Mouse (Mus musculus): ENCODE measurements around the gene Serpinb13.
"Not testable (repeated sequence)": the region's sequence is repeated elsewhere in the genome, so short reads cannot be mapped to it uniquely, and the experiment has no call there.

The Serpinb13 gene

DNA sequence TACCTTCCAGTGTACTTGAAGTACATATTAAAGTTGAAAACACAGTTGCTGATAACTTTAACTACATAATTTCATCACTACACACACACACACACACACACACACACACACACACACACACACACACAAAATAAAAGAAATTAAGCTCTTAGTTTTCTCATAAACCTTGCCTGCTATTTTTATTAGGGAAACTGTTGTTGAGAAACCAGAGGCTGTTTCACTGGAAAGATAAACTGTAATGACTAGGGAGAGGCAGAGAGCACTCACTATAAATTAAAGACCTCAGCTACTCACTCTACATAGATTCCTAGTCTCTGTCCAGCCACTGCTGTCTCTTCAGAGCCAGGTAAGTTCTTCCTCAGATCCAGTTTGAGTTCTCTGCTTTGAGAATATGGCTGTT is at the start of gene Serpinb13:
Serpinb13 (plus strand) TSS at position 301 of the 400 bp plus-strand sequence.
- DNase-seq = no peak

- no peak for DNase-seq
These were observed 48.8 kb upstream of the Serpinb13 start for GRCm38 (mm10) chr1:106931954-106932353.

GRCm38 (mm10) chr1:106933658-106934057 is 47.1 kb upstream of the Serpinb13 start:
- DNase-seq = no peak

GRCm38 (mm10) chr1:106934265-106934664 is 46.5 kb upstream of the Serpinb13 start, which contains the start of gene Serpinb12:
Gene Serpinb12, plus strand, starts transcription at chr1:106934449.
- no peak for DNase-seq

DNA sequence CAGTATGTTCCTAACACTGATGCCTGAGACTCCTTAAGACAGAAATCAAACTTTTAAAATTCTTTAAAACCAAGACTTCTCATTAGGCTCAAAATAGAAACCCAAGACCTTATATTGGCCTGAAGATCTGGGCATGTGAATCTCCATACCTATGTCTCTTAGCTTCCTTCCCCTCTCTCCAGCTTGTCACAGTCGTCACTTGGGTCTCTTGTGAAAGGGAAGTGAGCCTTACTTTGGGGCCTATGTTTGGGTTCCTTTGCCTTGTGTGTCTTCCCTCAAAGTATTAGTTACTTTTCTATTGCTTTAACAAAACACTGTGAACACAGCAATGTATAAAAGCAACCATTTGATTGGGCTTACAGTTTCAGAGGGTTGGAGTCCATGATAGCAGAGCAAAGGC is 33.6 kb upstream of the Serpinb13 start:
- no peak for DNase-seq

GRCm38 (mm10) chr1:106959981-106960380 is 20.8 kb upstream of the Serpinb13 start:
- DNase-seq = no peak

DNA sequence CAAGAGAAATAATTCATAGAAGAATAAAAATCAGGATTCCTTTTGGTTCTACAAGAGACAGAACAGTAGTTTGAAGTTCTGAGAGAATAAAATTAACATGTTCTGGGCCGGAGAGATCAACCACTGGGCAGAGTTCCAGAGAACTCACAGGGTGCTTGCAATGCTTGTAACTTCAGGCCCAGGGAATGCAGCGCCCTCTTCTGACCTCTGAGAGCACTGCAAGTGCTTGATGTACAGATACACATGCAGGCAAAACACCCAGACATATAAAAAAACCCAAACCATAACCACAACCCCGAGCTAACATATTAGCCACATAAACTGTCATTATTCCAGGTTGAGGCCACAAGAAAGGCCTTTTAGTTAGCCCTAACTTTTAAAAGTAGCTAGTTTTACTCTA is 19.8 kb upstream of the Serpinb13 start:
- no peak for DNase-seq

- no peak for DNase-seq
These were observed 2.3 kb downstream of the Serpinb13 start for GRCm38 (mm10) chr1:106983092-106983491.

DNA sequence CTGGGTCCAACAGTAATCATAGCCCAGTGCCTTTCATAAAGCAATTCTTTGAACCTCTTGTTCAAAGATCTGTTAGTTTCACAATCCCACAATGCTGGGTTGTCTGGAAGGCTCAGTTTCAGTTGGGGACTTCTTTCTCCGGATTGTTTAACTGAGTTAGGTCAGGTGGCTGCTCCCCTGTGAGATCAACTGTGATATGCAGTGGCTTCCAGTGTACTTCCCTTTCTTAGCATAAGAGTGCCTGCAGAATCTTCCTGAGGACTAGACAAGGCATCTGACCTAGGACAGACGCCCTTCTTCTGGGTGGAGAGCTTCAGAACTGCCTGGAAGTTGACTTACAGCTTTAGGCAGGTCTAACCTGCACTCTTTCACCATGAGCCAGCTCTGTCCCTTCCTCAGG is 3.1 kb downstream of the Serpinb13 start:
- no peak for DNase-seq

DNA sequence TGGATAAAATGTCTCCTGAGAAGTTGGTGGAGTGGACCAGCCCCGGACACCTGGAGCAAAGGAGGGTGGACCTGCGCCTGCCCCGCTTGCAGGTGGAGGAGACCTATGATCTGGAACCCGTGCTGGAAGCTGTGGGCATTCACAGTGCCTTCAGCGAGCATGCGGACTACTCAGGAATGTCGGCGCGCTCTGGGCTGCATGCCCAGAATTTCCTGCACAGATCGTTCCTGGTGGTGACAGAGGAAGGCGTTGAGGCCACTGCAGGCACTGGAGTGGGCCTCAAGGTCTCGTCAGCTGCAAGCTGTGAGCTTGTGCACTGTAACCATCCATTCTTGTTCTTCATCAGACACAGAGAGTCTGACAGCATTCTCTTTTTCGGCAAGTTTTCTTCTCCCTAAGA is 19.6 kb downstream of the Serpinb13 start:
- no peak for DNase-seq

DNA sequence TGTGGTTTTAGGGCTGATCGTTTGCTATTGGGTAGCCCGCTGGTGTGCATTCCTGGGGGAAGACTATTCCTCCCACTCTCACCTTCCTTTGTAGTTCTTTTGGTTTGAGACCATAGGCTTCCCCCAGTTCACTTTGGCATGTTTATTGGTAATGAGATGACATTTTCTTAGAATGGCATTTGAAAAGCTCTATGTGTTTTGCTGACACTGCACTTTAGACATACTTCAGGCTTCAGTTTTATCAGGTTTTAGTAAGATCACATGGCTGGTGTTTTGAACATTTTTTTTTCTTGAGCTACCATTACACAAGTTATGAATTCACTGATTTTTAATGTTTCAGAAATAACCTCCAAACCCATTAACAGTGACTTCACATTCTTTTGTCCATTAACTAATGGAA is 21.0 kb downstream of the Serpinb13 start:
- DNase-seq = no peak

- DNase-seq = no peak
These were observed 25.5 kb downstream of the Serpinb13 start for GRCm38 (mm10) chr1:107006316-107006715.

DNA sequence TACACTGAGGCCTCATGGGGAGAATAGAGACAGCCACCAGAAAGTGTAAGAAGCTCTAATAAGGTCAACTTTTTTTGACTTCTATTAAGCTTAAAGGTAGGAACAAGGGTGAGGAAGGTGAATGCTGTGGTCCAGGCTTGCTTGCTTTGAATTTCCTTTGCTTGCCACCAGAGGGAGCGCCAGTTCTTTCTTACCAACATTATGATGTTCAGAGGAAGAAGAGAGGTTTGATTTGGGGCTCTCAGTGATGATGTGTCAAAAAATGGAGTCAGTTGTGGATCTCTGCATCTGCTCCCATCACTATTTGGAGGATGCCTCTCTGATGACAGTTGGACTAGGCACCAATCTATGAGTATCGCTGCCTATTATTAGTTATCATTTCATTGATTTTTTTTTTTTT is 33.7 kb downstream of the Serpinb13 start:
- no peak for DNase-seq

- DNase-seq = no peak
These were observed 34.4 kb downstream of the Serpinb13 start for GRCm38 (mm10) chr1:107015210-107015609.

GRCm38 (mm10) chr1:107025886-107026285 is 45.1 kb downstream of the Serpinb13 start:
- DNase-seq = no peak

DNA sequence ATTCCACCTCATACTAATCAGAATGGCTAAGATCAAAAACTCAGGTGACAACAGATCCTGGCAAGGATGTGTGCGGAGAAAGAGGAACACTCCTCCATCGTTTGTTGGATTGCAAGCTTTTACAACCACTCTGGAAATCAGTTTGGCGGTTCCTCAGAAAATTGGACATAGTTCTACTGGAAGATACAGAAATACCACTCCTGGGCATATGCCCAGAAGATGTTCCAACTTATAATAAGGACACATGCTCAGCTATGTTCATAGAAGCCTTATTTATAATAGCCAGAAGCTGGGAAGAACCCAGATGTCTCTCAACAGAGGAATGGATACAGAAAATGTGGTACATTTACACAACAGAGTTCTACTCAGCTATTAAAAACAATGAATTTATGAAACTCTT is 53.5 kb downstream of the Serpinb13 start:
- DNase-seq = not testable (repeated sequence)

Data from kidney, adult 18-20 months (tissue).